Mouse (Mus musculus) urinary bladder, postnatal 14 days (tissue): ENCODE measurements around the gene Sst.
A peak's percentile ranks its signal among the peaks of the same experiment; 100 is the strongest.
"Not testable (repeated sequence)": the region's sequence is repeated elsewhere in the genome, so short reads cannot be mapped to it uniquely, and the experiment has no call there.

Source experiments
- DNase-seq: peaks from one replicate; pipeline ENCODE4 v3.0.0; 2021; ENCODE audit warnings: low spot score

The Sst gene

DNA sequence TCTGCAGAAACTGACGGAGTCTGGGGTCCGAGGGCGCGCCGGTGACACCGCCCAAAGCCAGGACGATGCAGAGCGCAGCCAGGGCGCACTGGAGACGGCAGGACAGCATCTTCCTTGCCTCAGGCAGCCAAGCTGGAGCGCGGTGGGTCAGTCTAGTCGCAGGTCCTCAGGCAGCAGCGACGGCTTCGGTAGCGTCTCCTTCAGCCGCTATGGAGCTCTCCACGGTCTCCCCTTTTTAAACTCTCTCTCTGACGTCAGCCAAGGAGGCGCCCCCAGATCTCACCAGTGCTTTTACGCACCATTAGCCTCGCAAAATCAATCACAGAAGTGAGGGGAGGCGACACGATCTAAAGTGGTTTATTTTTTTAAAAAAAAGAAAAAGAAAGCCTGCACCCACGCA, at the start of gene Sst:
Gene Sst, minus strand, starts transcription at position 323 of the 400 bp plus-strand sequence.
- DNase-seq: no peak

DNA sequence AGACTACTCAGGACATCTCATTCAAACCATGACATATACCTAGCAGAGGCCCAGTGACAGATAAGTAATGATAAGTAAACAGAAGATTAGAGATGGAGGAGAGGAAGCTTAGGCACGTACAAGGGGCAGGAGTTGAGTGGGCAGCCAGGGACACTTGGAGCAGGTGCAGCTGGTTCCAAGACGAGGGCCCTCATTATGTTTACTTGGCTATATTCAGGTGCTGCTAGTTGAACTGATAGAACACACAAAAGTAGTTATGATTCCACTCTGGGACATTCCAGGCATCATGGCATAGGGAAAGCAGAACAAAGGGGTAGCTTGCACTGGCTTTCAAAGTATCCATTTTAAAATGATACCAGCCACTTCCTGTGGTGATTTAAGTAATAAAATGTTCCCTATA, 43.6 kb upstream of the Sst start:
- DNase-seq: no peak

DNA sequence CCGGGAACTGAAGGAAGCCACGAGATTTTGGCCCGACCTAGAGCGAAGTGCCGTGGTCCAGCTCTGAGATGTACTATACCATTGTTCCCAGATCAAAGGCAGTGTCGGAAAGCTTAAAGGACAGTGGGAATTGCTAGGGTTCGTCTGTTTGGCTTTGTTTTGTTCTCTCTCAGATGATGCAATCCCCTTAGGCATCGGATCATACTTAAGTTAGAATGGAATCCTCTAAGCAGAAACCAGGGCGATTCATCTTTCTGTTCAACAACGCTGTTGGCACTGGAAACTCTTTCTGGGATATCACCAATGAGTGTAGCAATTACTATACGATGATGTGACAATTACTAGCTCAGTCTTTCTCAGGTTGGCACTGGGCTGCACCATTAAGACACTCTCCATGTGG, 41.5 kb upstream of the Sst start, which contains the start of gene Rtp2:
Gene Rtp2, minus strand, starts transcription at position 101 of the 400 bp plus-strand sequence.
- no peak for DNase-seq

DNA sequence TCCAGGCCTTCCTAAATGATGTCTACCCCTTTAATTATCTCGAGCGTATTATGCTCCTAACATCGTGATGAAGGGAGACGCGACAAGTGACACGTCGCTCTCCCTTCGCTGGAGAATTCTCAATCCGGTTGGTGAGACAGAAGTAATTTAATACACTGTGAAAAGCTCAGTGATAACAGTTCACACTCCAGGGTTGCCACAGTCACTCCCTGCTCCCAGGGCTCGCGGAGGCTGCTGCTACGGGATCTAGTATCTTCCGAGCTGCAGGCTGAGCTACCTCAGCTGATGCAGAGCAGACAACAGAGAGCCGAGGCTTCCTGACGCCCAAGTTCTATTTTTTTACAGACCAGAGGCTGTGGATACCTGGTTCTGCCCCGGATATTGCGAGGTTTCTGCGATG, 40.5 kb upstream of the Sst start:
- no peak for DNase-seq

GRCm38 (mm10) chr16:23930426-23931073, 39.8 kb upstream of the Sst start:
- no peak for DNase-seq

- DNase-seq: no peak
Measured at GRCm38 (mm10) chr16:23927301-23928114, 36.8 kb upstream of the Sst start.

DNA sequence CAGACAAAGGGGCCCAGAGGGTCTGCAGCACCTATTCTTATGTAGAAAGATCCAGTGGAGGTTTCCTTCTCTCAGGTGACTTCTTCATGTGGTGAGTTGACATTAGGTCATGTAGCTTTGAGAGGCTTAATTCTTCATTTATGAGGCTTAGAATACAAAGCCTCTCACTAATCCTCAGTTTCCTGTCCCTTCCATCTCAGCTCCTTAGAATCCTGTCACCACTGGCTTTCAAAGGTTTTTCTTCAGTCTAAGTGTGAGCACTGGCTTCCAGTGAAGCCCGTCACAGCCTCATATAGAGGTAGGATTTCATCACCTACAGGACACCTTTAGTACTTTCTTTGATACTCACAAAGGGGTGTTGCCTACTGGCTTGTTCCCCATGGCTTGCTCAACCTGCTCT, 32.1 kb upstream of the Sst start:
- DNase-seq: no peak

GRCm38 (mm10) chr16:23921697-23922096, 30.9 kb upstream of the Sst start:
- DNase-seq: no peak

DNA sequence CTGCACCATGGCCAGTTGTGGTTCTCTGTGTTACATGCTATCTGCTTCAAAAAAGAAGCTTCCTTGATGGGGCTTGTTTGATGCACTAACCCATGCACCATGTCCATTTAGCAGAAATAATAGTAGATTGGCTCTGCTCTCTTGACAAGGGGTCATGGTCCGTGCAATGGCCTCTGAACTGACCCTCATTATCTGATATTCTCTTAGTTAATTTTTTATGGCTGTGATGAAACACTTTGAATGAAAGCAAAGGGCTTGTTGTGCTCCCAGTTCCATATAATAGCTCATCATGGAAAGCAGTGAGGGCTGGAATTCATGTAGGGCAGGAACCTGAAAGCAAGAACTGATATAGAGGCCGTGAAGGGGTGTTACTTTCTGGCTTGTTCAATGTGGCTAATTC, 28.7 kb upstream of the Sst start:
- DNase-seq: no peak

DNA sequence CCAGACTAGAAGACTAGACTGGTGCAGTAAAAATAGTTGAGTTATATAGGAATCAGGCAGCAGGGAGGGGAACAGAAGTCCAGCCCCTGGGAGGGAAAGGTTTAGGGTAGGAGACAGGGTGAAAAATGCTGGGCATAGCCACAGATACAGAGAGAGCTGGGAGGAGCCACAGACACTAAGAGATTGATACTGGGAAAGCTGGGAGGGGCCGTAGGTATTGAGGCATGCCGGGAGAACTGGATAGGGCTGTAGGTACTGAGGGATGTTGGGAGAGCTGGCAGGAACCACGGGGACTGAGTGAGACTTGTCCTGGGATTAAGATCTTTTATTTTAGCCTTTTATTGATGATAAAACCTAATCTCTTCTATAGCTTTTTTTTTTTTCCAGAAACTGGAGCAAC, 22.6 kb upstream of the Sst start:
- DNase-seq: no peak

GRCm38 (mm10) chr16:23912741-23913140, 22.0 kb upstream of the Sst start:
- DNase-seq: no peak

DNA sequence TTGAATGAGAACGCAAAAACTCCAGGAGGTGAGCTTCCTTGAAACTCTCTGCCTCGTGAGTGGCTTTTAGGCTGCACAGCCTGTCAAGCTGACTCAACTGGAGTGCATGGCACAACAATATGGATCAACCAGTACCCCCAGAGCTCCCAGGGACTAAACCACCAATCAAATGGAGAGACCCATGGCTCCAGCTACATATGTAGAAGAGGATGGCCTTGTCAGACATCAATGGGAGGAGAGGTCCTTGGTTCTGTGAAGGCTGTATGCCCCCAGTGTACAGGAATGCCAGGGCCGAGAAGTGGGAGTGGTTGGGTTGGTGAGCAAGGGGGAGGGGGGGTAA, 18.2 kb upstream of the Sst start:
- DNase-seq: not testable (repeated sequence)

DNA sequence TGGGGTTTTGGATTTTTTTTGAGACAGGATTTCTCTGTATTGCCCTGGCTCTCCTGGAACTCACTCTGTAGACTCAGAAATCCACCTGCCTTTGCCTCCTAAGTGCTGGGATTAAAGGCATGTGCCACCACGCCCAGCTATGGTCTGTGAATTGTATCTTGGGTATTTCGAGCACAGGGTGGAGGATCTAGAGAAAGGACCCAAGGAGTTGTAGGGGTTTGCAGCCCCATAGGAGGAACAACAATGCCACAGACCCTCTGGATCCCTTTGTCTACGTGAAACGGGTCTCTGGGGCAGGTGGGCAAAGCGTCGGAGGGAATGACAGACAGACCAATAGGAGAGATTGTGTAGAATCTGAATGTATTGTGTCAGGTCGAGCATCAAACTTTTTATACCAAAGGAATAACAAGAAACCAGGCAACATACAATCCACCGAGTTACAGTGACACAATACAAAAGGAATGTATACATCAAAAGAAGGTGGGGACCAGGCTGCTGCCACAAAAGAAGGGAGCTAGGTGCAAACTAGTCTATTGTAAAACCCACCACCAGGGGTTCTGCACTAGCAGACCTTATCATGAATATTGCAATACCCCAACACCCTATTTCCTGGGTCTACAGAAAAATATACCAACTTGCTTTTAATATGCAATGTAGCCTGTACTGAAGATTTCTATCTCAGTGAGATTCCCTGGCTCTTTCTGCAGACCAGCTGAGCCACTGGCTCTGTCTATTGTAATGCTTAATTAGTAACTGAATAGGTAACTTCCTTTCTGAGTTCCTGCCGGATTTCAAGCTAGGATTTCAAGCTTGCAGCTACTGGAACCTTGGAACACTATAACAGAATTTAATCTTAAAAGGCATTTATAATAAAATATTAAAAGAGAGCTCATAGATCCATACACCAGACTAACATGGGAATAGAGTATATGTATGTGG, 17.6 kb upstream of the Sst start:
- not testable (repeated sequence) for DNase-seq

DNA sequence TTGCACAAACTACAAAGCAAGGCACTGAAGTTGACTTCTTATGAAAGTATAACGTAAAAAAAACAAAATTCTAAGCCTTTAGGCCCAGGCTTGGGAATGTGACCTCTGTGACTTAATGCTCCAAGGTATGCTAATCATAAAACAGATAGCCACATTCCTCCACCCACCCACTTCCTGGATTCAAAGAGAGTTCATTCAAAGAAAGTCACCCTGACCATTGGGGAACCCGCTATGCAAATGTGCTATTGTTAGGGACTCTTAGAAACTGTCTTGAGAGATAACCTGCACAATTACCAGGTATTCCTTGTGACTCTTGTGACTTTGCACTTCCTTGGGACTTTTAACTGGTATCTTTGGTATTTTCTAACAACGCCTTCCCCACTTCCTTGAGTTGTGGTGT, 15.8 kb upstream of the Sst start:
- not testable (repeated sequence) for DNase-seq

DNA sequence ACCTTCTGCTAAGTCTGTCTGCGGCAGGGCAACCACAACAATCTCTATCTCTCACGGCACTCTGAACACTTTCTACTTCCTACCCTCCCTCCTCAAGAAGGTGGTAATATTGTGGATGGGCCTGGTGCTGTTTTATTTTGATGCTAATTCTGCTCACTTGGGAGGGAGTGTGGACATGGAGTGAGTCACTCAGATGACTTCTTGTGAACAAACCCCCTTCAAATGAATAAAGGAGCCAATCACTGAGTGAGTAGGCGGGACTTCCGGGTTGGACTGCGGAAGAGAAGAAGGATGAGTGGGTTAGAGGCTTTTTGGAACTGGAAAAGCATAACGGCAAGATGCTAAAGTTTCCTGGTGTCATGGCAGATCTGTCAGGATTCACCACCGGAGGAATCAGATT, 10.7 kb upstream of the Sst start:
- DNase-seq: no peak

GRCm38 (mm10) chr16:23900061-23900460, 9.3 kb upstream of the Sst start:
- DNase-seq: no peak

- DNase-seq: peak; percentile 79
Measured at GRCm38 (mm10) chr16:23898840-23899239, 8.1 kb upstream of the Sst start.

- peak; percentile 70 for DNase-seq
Measured at GRCm38 (mm10) chr16:23897984-23898586, 7.3 kb upstream of the Sst start.

DNA sequence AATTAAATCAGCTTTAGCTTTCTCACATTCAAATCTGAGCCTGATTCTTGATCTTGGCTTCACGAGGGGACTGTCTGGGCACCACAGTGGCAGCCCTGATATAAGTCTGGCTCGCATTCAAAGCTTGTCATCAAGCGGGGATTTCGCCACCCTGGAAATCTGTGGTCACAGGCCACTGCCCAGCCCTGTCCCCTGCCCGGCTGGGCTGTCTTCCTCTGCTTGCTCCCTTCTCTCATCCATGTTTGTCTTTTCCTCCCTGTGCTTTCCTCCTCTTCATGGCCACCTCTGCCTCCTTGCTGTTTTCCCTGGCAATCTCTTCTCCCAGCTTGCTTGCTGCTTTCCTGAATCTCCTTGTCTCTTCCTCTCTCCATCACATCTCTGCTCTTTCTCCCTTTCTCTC, 6.7 kb upstream of the Sst start:
- no peak for DNase-seq

GRCm38 (mm10) chr16:23895135-23895534, 4.4 kb upstream of the Sst start:
- DNase-seq: no peak

DNA sequence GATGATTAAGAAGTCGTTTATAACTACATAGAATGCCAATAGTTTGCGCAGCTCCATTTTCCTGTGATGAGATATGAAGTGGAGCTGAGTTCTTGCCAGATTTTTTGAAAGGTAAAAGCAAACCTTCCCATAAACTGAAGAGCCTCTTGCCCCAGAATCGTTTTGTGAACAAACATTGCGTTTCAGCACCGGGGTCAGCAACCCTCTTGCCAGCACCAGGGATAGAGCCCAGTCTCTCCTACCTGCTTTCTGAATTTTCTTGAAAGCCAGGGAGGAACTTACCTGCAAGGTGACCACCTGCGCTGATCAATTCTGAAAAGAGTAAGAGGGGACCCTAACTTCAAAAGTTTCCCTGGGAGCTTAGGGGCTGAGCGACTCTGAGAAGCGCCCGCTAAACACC, 607 bp downstream of the Sst start:
- DNase-seq: no peak

DNA sequence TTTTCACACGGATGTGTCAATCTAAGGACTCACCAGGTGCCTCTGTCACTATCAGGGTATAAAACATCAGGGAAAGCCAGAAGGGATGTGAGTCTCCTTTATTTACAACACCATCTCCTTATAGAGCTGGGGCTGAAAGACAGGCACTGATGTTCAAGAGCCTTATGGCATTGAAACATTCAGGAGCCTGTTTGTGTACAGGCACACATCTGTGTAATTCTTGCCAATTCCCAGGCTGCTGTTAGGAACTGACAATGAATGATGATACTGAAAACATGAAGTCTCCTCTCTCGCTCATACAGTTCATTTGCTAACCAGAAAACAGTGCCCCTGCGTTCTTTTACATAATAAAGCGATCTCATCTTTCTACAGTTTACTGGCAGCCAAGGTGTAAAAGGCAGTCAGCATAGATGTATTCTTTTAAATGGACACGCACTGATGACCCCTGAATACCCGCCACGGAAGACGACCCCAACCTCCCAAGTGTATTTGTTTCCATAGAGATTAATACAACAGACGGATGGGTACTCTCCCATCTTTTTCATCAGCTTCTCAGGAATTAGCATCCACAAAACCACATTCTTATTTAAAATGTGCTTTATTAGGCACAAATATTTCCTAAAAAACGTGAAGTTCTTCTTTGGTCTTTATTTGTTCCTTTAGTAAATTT, 2.7 kb downstream of the Sst start:
- DNase-seq: no peak
